Mouse (Mus musculus): ENCODE data around the gene Xlr3a. TPM values are rescaled to one million over a fixed set of nuclear protein-coding genes. Genes with fewer than 3 reads are reported as not detected.
"Not testable (repeated sequence)": the region's sequence is repeated elsewhere in the genome, so short reads cannot be mapped to it uniquely, and the experiment has no call there.

Xlr3a gene
- polyA plus RNA-seq (2015; fragmentation: Nextera tagmentation; extraction: Ambion mirVana) = 2.3 and 4.3 TPM in 2 replicates

- not testable (repeated sequence) for H3K9ac ChIP-seq (replicated peaks; ENCODE audit: low read depth, low read length); H3K4me3 ChIP-seq (replicated peaks; ENCODE audit: low read length); H3K27me3 ChIP-seq (replicated peaks; ENCODE audit: control insufficient read depth, insufficient read depth, low read length); H3K27ac ChIP-seq (ENCODE audit: low read length); H3K4me1 ChIP-seq (replicated peaks; ENCODE audit: control insufficient read depth, insufficient read depth, low read length); H3K9me3 ChIP-seq (ENCODE audit: control insufficient read depth, low read length); H3K4me2 ChIP-seq (ENCODE audit: low read length); ATAC-seq; H3K36me3 ChIP-seq (ENCODE audit: control insufficient read depth, insufficient read depth)
- 77% methylated on average over 10 of the region's 13 CpGs for WGBS
These were observed at the start of gene Xlr3a for GRCm38 (mm10) chrX:73096941-73097508. TSS of gene Xlr3a (minus strand) at chrX:73097095.

- not testable (repeated sequence) for H3K36me3 ChIP-seq (ENCODE audit: control insufficient read depth, insufficient read depth); H3K27me3 ChIP-seq (replicated peaks; ENCODE audit: control insufficient read depth, insufficient read depth, low read length)
- WGBS = no CpG with 5 or more reads among the region's 7 CpGs
These were observed 46.3 kb upstream of the Xlr3a start for GRCm38 (mm10) chrX:73143218-73143618.

GRCm38 (mm10) chrX:73122859-73123829 lies 26.2 kb upstream of the Xlr3a start:
- H3K4me2 ChIP-seq (ENCODE audit: low read length); H3K9ac ChIP-seq (replicated peaks; ENCODE audit: low read depth, low read length): not testable (repeated sequence)
- no CpG with 5 or more reads among the region's 12 CpGs for whole genome bisulfite sequencing

More at GRCm38 (mm10) chrX:73143218-73143618, 46.3 kb upstream of the Xlr3a start:
- H3K4me3 ChIP-seq (replicated peaks; ENCODE audit: low read length); H3K4me1 ChIP-seq (replicated peaks; ENCODE audit: control insufficient read depth, insufficient read depth, low read length); H3K9ac ChIP-seq (replicated peaks; ENCODE audit: low read depth, low read length); H3K9me3 ChIP-seq (ENCODE audit: control insufficient read depth, low read length); H3K4me2 ChIP-seq (ENCODE audit: low read length); H3K27ac ChIP-seq (ENCODE audit: low read length): not testable (repeated sequence)
- ATAC-seq = peak; percentile 62

GRCm38 (mm10) chrX:73116747-73117146 lies 19.9 kb upstream of the Xlr3a start, which contains the start of gene Gm14685:
TSS of gene Gm14685 (plus strand) at chrX:73117047.
- H3K27ac ChIP-seq (ENCODE audit: low read length); H3K4me3 ChIP-seq (replicated peaks; ENCODE audit: low read length); H3K4me2 ChIP-seq (ENCODE audit: low read length); H3K9me3 ChIP-seq (ENCODE audit: control insufficient read depth, low read length); H3K4me1 ChIP-seq (replicated peaks; ENCODE audit: control insufficient read depth, insufficient read depth, low read length); H3K27me3 ChIP-seq (replicated peaks; ENCODE audit: control insufficient read depth, insufficient read depth, low read length); H3K9ac ChIP-seq (replicated peaks; ENCODE audit: low read depth, low read length); H3K36me3 ChIP-seq (ENCODE audit: control insufficient read depth, insufficient read depth); ATAC-seq: not testable (repeated sequence)
- WGBS = no CpG with 5 or more reads among the region's 7 CpGs

More at GRCm38 (mm10) chrX:73122859-73123829, 26.2 kb upstream of the Xlr3a start:
- H3K27ac ChIP-seq (ENCODE audit: low read length); H3K4me3 ChIP-seq (replicated peaks; ENCODE audit: low read length); H3K36me3 ChIP-seq (ENCODE audit: control insufficient read depth, insufficient read depth); H3K27me3 ChIP-seq (replicated peaks; ENCODE audit: control insufficient read depth, insufficient read depth, low read length); H3K4me1 ChIP-seq (replicated peaks; ENCODE audit: control insufficient read depth, insufficient read depth, low read length); H3K9me3 ChIP-seq (ENCODE audit: control insufficient read depth, low read length): not testable (repeated sequence)
- peak; percentile 69 for ATAC-seq

GRCm38 (mm10) chrX:73082267-73083055 lies 14.4 kb downstream of the Xlr3a start, which contains the start of gene Xlr4a:
TSS of gene Xlr4a (minus strand) at chrX:73082478.
- H3K4me2 ChIP-seq (ENCODE audit: low read length); H3K9me3 ChIP-seq (ENCODE audit: control insufficient read depth, low read length); H3K4me3 ChIP-seq (replicated peaks; ENCODE audit: low read length); H3K27ac ChIP-seq (ENCODE audit: low read length); ATAC-seq; H3K36me3 ChIP-seq (ENCODE audit: control insufficient read depth, insufficient read depth); H3K9ac ChIP-seq (replicated peaks; ENCODE audit: low read depth, low read length); H3K27me3 ChIP-seq (replicated peaks; ENCODE audit: control insufficient read depth, insufficient read depth, low read length); H3K4me1 ChIP-seq (replicated peaks; ENCODE audit: control insufficient read depth, insufficient read depth, low read length): not testable (repeated sequence)
- WGBS = 85% methylated on average over 16 of the region's 19 CpGs

- H3K9ac ChIP-seq (replicated peaks; ENCODE audit: low read depth, low read length); H3K4me1 ChIP-seq (replicated peaks; ENCODE audit: control insufficient read depth, insufficient read depth, low read length); H3K27ac ChIP-seq (ENCODE audit: low read length); H3K9me3 ChIP-seq (ENCODE audit: control insufficient read depth, low read length); H3K4me3 ChIP-seq (replicated peaks; ENCODE audit: low read length); H3K4me2 ChIP-seq (ENCODE audit: low read length); H3K36me3 ChIP-seq (ENCODE audit: control insufficient read depth, insufficient read depth); H3K27me3 ChIP-seq (replicated peaks; ENCODE audit: control insufficient read depth, insufficient read depth, low read length); ATAC-seq: not testable (repeated sequence)
- WGBS = 40% methylated on average over 1 of the region's 5 CpGs
These were observed 30.1 kb downstream of the Xlr3a start for GRCm38 (mm10) chrX:73066765-73067312.

- WGBS = 39% methylated on average over 7 of the region's 7 CpGs
- Histone ChIP-seq H3K27ac (ENCODE audit: low read length) (no peak within 1 kb of the TSS), H3K27me3 (replicated peaks; ENCODE audit: control insufficient read depth, insufficient read depth, low read length) (no peaks in the 10 kb centered on the region), H3K4me2 (ENCODE audit: low read length) (peak within 1 kb of the TSS; percentile 55), H3K4me1 (replicated peaks; ENCODE audit: control insufficient read depth, insufficient read depth, low read length) (no peaks in the 10 kb centered on the region; the same call in 1 of the 2 replicates), H3K9me3 (ENCODE audit: control insufficient read depth, low read length) (no peaks in the 10 kb centered on the region), H3K4me3 (replicated peaks; ENCODE audit: low read length) (peak within 1 kb of the TSS; percentile 40), H3K36me3 (ENCODE audit: control insufficient read depth, insufficient read depth) (no peaks in the 10 kb centered on the region), H3K9ac (replicated peaks; ENCODE audit: low read depth, low read length) (peak within 1 kb of the TSS; percentile 51)
- ATAC-seq = no peak; the same call in none of the 2 replicates
These were observed 32.5 kb downstream of the Xlr3a start, which contains the start of gene Pnma3 for GRCm38 (mm10) chrX:73064415-73064793. TSS of gene Pnma3 (plus strand) at chrX:73064787.

- ATAC-seq = peak; percentile 91
- no peaks in the 10 kb centered on the region for H3K27me3 ChIP-seq (replicated peaks; ENCODE audit: control insufficient read depth, insufficient read depth, low read length)
- H3K27ac ChIP-seq (ENCODE audit: low read length) = no peak overlapping the region
- no peaks in the 10 kb centered on the region for H3K36me3 ChIP-seq (ENCODE audit: control insufficient read depth, insufficient read depth)
- H3K9ac ChIP-seq (replicated peaks; ENCODE audit: low read depth, low read length) = peak overlapping the region; percentile 51
- H3K9me3 ChIP-seq (ENCODE audit: control insufficient read depth, low read length) = no peaks in the 10 kb centered on the region
- WGBS = 28% methylated on average over 24 of the region's 24 CpGs
- H3K4me2 ChIP-seq (ENCODE audit: low read length) = peak overlapping the region; percentile 55
- peak overlapping the region; percentile 40 for H3K4me3 ChIP-seq (replicated peaks; ENCODE audit: low read length)
- no peaks in the 10 kb centered on the region; the same call in 1 of the 2 replicates for H3K4me1 ChIP-seq (replicated peaks; ENCODE audit: control insufficient read depth, insufficient read depth, low read length)
These were observed 33.1 kb downstream of the Xlr3a start for GRCm38 (mm10) chrX:73063512-73064414.
